Mouse (Mus musculus) heart, postnatal 14 days (tissue): Measurements from ENCODE around the gene Colgalt2. TPM values are rescaled to one million over a fixed set of nuclear protein-coding genes. Genes with fewer than 3 reads are reported as not detected.

Experiments used
- DNase-seq, 2 experiments: peaks; one replicate each; pipeline ENCODE4 v3.0.0; 2021 to 2022
- intact Hi-C: fragments of 180-260 bp; cut with DNase I; formaldehyde crosslinking; loops from one replicate; pipeline ENCODE4 v1.15.1; 2025
- total RNA-seq, 2 experiments: library from RNA; stranded (reverse); gene quantifications; 2 replicates each; pipeline ENCODE4 v1.2.3; 2021

The Colgalt2 gene
- total RNA-seq, 2 experiments from 2014 or later = 4.4 to 5.5 TPM

GRCm38 (mm10) chr1:152556576-152557281 is 157.1 kb downstream of the Colgalt2 start:
- DNase-seq = peak; percentile 42 to 49
- intact Hi-C loops = loop anchor here (2.0 kb wide), 1 partner anchor 66 kb away; no protein-coding TSS in a partner anchor

Other genes with a start within 250 kb of the Colgalt2 start
- gene Tsen15, start 13.1 kb upstream of the Colgalt2 start, total RNA-seq = 10 to 100 TPM; 15.4 to 17.4 TPM